Mouse (Mus musculus) stomach, embryonic 14.5 days (tissue): ENCODE data around the gene Tor3a. TPM values are rescaled to one million over a fixed set of nuclear protein-coding genes. Genes with fewer than 3 reads are reported as not detected.

Experiments used
- ATAC-seq: fragments of 200-750 bp; cut with Nextera tagmentation; 2 replicates; pipeline ENCODE4 v1.8.0; 2017; ENCODE audit warnings: low read depth, moderate TSS enrichment; ENCODE audit not compliant: insufficient number of reproducible peaks, insufficient read depth, low FRiP score
- H3K27ac ChIP-seq: fragments of 300-500 bp; sonication (generic); 2 replicates; pipeline ENCODE4 v1.5.1; 2014; ENCODE audit warnings: mild to moderate bottlenecking, low read length, moderate library complexity, mixed read lengths
- H3K27me3 ChIP-seq: fragments of 300-500 bp; sonication (generic); 2 replicates; pipeline ENCODE4 v1.6.1; 2014; ENCODE audit warnings: low read length, control low read depth, mixed read lengths; ENCODE audit not compliant: control insufficient read depth, insufficient read depth
- H3K36me3 ChIP-seq: fragments of 300-500 bp; sonication (generic); 2 replicates; pipeline ENCODE4 v1.6.1; 2014; ENCODE audit warnings: mild to moderate bottlenecking, control low read depth, low read length, moderate library complexity, mixed read lengths; ENCODE audit not compliant: control insufficient read depth, insufficient read depth
- H3K4me1 ChIP-seq: fragments of 300-500 bp; sonication (generic); 2 replicates; pipeline ENCODE4 v1.6.1; 2014; ENCODE audit warnings: low read length, control low read depth, mixed read lengths; ENCODE audit not compliant: control insufficient read depth, insufficient read depth
- H3K4me2 ChIP-seq: fragments of 300-500 bp; sonication (generic); replicated peaks from 2 replicates; pipeline ENCODE4 v1.6.1; 2014; ENCODE audit warnings: low read depth, low read length, control low read depth
- H3K4me3 ChIP-seq: fragments of 300-500 bp; sonication (generic); 2 replicates; pipeline ENCODE4 v1.5.1; 2014; ENCODE audit warnings: low read depth, low read length, control low read depth
- H3K9ac ChIP-seq: fragments of 300-500 bp; sonication (generic); replicated peaks from 2 replicates; pipeline ENCODE4 v1.6.1; 2014; ENCODE audit warnings: low read depth, mild to moderate bottlenecking, control low read depth, low read length, moderate library complexity, mixed read lengths
- H3K9me3 ChIP-seq: fragments of 300-500 bp; sonication (generic); 2 replicates; pipeline ENCODE4 v1.6.1; 2016; ENCODE audit warnings: low read depth, low read length, control low read depth; ENCODE audit not compliant: control insufficient read depth
- WGBS: fragments of 180-500 bp; shearing (Covaris S2); extraction: QIAGEN DNeasy Blood & Tissue Kit; methylation state at CpG from one replicate; pipeline ENCODE4 v1.1.7; 2014; 5-methylcytosine and 5-hydroxymethylcytosine counted together
- polyA plus RNA-seq: library from polyadenylated mRNA; unstranded; fragments of >200 nt; fragmentation: Nextera tagmentation; extraction: Ambion mirVana; gene quantifications from 2 replicates; pipeline ENCODE4 v1.2.1, GENCODE M21; 2014

Gene Tor3a
- polyA plus RNA-seq, 1 experiment from 2014 or later: 13.3 TPM

DNA sequence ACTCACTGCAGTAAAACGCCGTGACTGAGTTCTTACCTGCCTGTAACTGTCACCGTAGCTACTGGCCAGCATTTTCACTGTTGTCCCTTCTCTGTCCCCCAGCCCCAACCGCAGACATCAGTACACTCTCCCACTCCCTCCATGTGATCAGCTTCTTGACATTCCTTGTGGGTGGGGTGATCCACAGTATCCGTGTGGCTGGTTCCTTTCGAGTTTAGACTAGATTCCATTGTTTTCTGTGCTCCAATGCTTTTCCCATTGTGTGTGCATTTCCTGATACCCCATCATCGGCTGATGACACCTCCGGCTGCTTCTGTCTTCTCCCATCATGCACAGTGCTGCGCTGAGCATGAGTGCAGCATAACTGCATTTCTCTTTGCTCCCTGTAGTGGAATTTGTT is 23.5 kb downstream of the Tor3a start:
- Histone ChIP-seq H3K4me3 (no peak overlapping the region), H3K9me3 (no peaks in the 10 kb centered on the region), H3K9ac (no peak overlapping the region), H3K27ac (no peak overlapping the region), H3K4me1 (no peaks in the 10 kb centered on the region), H3K4me2 (no peak overlapping the region), H3K27me3 (no peaks in the 10 kb centered on the region), H3K36me3 (no peaks in the 10 kb centered on the region)
- 82% methylated on average over 9 of the region's 9 CpGs for WGBS
- no peak for ATAC-seq

DNA sequence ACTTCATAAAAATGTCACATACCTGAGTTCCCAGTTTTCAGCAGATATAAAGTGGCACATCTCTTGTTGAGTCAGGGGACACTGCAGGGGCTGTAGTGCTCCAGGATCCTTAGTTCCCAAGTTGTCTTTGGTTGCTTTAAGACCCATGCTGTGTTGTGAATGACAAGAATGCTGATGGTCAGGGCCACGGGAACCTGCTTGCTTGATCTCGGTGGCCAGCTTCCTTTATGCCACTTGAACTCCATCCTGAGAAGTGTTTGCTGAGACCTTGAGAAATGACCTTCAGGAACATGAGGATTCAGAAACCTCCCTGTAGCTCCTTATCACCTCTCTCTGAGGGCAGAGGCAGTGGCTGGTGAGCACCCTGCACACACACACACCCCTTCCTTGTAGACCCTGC is 25.5 kb downstream of the Tor3a start:
- H3K36me3 ChIP-seq: no peaks in the 10 kb centered on the region
- H3K9ac ChIP-seq: no peak overlapping the region
- no peaks in the 10 kb centered on the region for H3K27me3 ChIP-seq
- no peaks in the 10 kb centered on the region for H3K9me3 ChIP-seq
- H3K4me3 ChIP-seq: no peak overlapping the region
- no peak overlapping the region for H3K27ac ChIP-seq
- H3K4me1 ChIP-seq: no peaks in the 10 kb centered on the region
- 45% methylated on average over 2 of the region's 2 CpGs for WGBS
- no peak overlapping the region for H3K4me2 ChIP-seq
- no peak for ATAC-seq

DNA sequence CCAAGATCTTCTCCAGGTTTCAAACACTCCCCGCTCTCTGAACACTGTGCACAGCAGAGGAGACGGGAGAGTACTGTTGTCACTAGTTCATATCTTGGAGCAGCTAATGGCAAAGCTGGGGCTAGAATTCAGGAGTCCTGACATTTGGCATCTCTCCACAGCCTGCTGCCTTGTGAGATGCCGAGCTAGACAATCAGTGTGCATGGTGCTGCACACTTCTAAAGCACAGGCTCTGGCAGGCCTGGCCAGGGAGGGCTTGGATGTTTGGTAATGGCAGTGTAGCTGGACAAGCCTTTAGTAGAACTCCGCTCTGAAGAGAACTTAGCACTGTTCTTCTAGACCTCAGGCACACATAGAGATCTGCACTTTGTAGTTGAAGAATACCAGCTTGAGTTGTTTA is 28.2 kb downstream of the Tor3a start:
- ATAC-seq: no peak
- Histone ChIP-seq H3K9ac (no peak overlapping the region), H3K27me3 (no peaks in the 10 kb centered on the region), H3K27ac (no peak overlapping the region), H3K4me1 (no peaks in the 10 kb centered on the region), H3K9me3 (no peaks in the 10 kb centered on the region), H3K4me2 (no peak overlapping the region), H3K4me3 (no peak overlapping the region), H3K36me3 (peaks cover 12% of the 10 kb centered on the region)
- WGBS: 86% methylated on average over 4 of the region's 4 CpGs

DNA sequence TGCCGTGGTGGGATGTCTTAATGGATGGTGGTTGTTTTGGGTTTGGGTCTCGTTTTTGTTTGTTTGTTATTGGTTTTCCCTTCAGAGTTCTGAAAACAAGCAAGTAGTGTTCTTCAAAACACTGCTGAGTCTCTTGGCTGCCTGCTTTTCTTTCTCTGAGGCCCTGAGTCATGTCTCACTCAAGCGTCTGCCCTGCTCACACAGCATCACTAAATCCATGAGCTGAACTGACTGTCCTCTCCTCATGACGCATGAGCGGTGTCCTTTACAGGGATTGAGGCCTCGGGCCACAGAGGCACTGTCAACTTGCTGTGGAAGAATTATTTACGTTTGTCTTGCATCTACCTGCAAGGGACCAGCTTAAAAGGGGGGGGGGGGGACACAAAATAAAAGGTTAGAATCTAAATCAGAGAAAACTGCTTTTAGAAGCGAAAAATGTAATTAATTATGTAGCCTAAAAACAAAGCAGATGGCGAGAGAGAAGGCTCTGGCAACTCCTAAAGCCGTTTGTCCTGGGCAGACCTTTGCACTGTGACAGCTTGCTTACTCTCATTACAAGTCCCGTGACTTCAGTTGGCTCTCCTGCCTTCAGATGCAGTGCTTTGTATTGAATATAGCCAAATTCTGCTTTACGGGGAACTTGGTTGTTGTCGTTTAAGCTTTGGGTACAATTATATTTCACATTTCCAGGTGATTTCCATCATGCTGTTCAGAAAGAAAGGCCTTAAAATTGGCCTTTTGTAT is 29.2 kb downstream of the Tor3a start:
- peaks cover 22% of the 10 kb centered on the region for H3K36me3 ChIP-seq
- no peak overlapping the region for H3K4me2 ChIP-seq
- no peak overlapping the region for H3K9ac ChIP-seq
- no peaks in the 10 kb centered on the region for H3K27me3 ChIP-seq
- WGBS: 59% methylated on average over 13 of the region's 13 CpGs
- no peak for ATAC-seq
- H3K9me3 ChIP-seq: no peaks in the 10 kb centered on the region
- no peaks in the 10 kb centered on the region for H3K4me1 ChIP-seq
- no peak overlapping the region for H3K27ac ChIP-seq
- H3K4me3 ChIP-seq: no peak overlapping the region

DNA sequence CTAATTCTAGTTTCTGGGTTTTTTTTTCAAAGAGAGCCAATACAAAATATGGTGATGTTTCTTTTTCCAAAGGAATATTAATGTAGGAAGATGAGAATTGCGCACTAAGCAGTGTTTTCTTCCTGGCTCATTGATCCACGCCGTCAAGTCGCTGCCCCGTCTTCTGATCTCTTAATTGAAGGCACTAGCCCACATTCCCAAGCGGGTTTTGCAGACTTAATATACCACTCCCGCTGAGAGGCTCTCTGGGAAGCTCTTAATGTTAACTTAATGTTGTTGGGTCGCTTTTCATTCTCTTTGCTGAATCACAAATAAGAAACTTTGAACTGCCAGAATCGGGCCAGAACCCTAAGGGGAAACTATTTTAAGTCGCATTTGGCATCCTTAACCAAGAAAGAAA is 30.1 kb downstream of the Tor3a start:
- Histone ChIP-seq H3K4me2 (no peak overlapping the region), H3K27ac (no peak overlapping the region), H3K4me3 (no peak overlapping the region), H3K9ac (no peak overlapping the region), H3K9me3 (no peaks in the 10 kb centered on the region), H3K4me1 (no peaks in the 10 kb centered on the region), H3K27me3 (no peaks in the 10 kb centered on the region), H3K36me3 (peaks cover 23% of the 10 kb centered on the region)
- WGBS: 82% methylated on average over 10 of the region's 10 CpGs
- no peak for ATAC-seq

DNA sequence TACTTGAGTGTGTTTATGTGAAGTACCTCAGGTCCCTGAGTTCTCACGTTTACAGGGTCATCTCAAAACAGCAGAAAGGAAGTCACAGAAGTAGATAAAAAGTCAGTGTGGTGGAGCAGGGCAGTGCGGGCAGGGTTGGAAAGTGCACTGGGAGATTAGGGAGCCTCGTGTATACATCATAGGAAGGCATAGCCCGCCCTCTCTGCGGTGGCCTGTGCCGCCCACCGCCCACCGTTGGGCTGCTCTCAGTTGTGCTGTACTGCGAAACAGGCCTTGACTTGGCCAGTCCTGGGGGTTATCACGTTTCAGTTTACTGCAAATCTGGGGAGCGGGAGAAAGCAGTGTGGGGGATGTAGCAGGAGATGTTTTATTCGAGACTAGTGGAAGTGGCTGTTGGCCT is 31.3 kb downstream of the Tor3a start:
- Histone ChIP-seq H3K9ac (no peak overlapping the region), H3K4me2 (no peak overlapping the region), H3K4me1 (no peaks in the 10 kb centered on the region), H3K36me3 (peaks cover 23% of the 10 kb centered on the region), H3K27ac (no peak overlapping the region), H3K27me3 (no peaks in the 10 kb centered on the region), H3K9me3 (no peaks in the 10 kb centered on the region), H3K4me3 (no peak overlapping the region)
- ATAC-seq: no peak
- 64% methylated on average over 12 of the region's 12 CpGs for WGBS

DNA sequence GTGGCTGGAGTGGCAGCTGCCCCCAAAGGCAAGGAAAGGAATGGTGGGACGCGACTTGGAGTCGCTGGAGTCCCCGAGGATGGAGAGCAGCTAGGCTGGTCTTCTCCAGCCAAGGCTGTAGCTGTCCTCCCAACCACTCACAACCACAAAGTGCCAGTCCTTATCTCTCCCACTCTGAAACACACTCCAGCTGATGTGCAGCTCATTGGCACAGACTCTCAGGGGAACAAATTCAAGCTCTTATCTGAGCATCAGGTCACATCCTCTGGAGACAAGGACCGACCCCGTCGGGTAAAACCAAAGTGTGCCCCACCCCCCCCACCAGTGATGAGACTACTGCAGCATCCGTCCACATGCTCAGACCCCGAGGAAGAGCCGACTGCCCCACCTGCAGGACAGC is 32.3 kb downstream of the Tor3a start:
- Histone ChIP-seq H3K27ac (no peak overlapping the region), H3K4me3 (no peak overlapping the region), H3K36me3 (peaks cover 29% of the 10 kb centered on the region), H3K9me3 (no peaks in the 10 kb centered on the region), H3K4me1 (no peaks in the 10 kb centered on the region), H3K27me3 (no peaks in the 10 kb centered on the region), H3K9ac (no peak overlapping the region), H3K4me2 (no peak overlapping the region)
- WGBS: 92% methylated on average over 10 of the region's 10 CpGs
- ATAC-seq: no peak

DNA sequence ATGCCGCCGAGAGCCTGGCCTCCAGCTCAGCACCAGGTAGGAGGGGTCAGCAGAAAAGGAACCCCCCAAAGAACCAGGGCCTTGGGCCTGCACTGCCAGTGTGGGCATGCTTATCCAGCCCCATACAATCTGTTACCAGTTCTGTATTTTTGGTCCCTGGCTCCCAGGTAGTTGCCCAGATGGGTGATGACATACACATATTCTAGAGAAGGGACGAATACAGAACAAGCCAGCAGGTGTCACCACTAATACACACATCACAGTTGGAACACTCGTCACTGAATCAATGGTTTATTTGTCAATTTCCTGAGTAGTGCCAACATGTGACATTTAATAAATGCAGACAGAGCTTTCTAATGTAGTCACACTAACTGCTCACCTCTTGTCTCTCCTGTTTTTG is 33.6 kb downstream of the Tor3a start:
- H3K4me3 ChIP-seq: no peak overlapping the region
- no peaks in the 10 kb centered on the region for H3K9me3 ChIP-seq
- no peak overlapping the region for H3K27ac ChIP-seq
- H3K36me3 ChIP-seq: peaks cover 34% of the 10 kb centered on the region
- ATAC-seq: no peak
- no peak overlapping the region for H3K4me2 ChIP-seq
- 78% methylated on average over 4 of the region's 4 CpGs for whole genome bisulfite sequencing
- H3K9ac ChIP-seq: no peak overlapping the region
- no peaks in the 10 kb centered on the region for H3K4me1 ChIP-seq
- no peaks in the 10 kb centered on the region for H3K27me3 ChIP-seq

DNA sequence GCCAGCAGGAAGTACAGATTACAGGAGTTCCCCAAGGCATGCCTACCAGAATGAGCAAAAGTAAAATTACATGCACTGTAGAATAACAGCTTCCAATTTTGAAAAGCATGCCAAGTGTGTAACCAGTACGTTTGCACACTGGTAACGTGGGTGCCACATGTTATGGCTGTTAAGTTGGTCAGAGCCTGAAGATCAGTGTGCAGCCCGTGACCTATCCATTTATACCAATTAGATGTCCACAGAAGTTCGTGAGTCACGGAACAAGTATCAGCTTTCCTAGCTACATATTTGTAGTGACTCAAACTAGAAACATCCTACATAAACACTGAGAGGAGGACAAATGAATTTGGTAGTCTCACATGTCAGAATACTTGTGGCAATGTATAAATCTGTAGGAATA is 34.7 kb downstream of the Tor3a start:
- H3K9ac ChIP-seq: no peak overlapping the region
- H3K36me3 ChIP-seq: peaks cover 40% of the 10 kb centered on the region
- H3K4me3 ChIP-seq: no peak overlapping the region
- WGBS: 85% methylated on average over 5 of the region's 5 CpGs
- no peaks in the 10 kb centered on the region for H3K9me3 ChIP-seq
- H3K4me2 ChIP-seq: no peak overlapping the region
- H3K27ac ChIP-seq: no peak overlapping the region
- no peak for ATAC-seq
- no peaks in the 10 kb centered on the region for H3K4me1 ChIP-seq
- no peaks in the 10 kb centered on the region for H3K27me3 ChIP-seq
